Mouse (Mus musculus): ENCODE results near the gene Crim1.
A peak's percentile ranks its signal among the peaks of the same experiment; 100 is the strongest.

The Crim1 gene

DNA sequence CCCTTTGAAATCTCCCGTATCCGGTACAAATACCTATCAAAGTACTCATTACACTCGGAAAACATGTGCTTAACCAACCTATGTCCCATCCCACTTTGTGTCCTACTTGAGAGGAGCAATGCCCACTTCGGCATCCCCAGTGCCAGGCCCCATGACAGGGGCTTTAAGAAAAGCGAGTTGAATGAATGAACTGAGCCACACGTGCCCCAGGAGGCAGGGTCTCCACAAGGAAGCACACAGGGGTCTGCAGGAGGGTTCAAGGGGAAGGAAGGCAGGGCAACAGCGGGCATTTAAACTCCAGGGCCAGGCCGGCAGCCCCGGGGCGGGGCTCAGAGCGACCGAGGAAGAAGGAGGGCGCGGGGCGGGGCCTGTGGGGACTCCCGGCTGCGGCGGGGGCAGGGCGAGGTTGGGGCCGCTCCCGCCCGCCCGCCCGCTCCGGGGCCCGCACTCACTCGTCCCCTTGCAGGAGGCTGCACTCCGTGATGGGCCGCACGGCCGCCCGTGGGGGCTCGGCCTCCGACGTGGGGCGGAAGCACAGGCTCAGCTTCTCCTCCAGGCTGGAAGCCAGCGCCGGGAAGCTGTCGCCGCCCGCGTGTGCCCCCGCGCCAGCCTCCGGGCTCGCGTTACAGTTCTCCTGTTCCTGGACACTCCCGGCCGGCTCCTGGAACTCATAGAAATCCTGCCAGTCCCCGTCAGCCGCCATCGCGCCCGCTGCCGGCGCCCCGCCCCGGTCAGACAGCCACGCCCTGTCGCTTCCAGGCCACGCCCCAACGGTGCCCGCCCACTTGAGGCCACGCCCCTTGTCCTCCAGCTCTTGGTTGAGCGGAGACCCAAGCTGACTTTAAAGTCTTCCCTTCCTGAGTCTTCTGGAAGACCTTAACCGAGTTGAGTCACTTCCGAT lies 217.6 kb downstream of the Crim1 start, which contains the start of gene Fez2:
Fez2 (minus strand) TSS at position 772 of the 901 bp plus-strand sequence.
- peak; percentile 82 to 90 for DNase-seq (ENCODE audit: low spot score in 2 of 2)

DNA sequence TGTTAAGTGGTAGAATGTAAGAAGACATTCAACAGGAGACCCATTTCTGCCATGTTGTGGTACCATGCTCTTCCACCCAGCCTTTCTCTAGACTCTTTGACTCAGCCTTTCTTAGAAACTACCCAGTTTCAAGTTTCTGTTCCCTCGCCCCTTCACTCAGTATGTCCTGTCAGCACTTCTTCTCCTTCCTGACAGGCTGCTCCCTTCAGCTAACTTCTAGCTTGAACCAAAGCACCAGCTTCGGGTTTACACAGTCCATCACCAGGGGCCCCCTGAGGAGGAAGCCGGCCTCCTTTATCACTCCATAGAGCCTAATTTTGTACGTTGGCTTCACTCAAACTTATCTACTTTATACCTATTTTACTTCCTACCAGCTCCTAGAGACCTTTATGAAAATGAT lies 219.2 kb downstream of the Crim1 start:
- no peak for DNase-seq (ENCODE audit: low spot score in 2 of 2)

DNA sequence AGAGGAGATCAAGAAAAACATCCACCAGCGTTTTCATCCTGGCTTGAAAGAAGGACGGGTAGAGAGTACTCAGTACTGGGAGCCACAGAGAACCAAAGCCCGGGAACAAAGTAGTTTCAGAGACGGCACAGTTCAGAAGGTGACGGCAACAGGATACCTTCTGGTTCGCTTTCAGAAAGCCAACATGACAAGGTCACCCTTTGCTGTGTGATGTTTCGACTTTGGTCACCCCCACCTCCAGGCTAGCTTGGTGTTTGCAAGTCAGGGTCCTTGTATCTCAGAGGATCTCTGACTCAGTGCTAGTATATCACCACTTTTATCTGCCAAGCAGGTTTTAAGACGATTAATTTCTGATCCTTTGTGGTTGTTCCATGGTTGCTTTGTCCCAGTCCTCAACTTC lies 225.0 kb downstream of the Crim1 start:
- DNase-seq (ENCODE audit: low spot score in 2 of 2), result no peak
